Mouse (Mus musculus): ENCODE data around the gene Ahcyl1. TPM values are rescaled to one million over a fixed set of nuclear protein-coding genes. Genes with fewer than 3 reads are reported as not detected.

Gene Ahcyl1
- total RNA-seq, 2 experiments from 2014 or later, result 9.2 to 21.7 TPM

- ATAC-seq (replicated peaks; ENCODE audit: low FRiP score, poor library complexity, severe bottlenecking), result no peak
Measured at GRCm38 (mm10) chr3:107624424-107624823, 71.9 kb downstream of the Ahcyl1 start.

- no peak for ATAC-seq (replicated peaks; ENCODE audit: low FRiP score, poor library complexity, severe bottlenecking)
Measured at GRCm38 (mm10) chr3:107622537-107622936, 73.8 kb downstream of the Ahcyl1 start.

GRCm38 (mm10) chr3:107621286-107622075, 74.9 kb downstream of the Ahcyl1 start:
- no peak for ATAC-seq (replicated peaks; ENCODE audit: low FRiP score, poor library complexity, severe bottlenecking)

GRCm38 (mm10) chr3:107619911-107620310, 76.4 kb downstream of the Ahcyl1 start:
- ATAC-seq (replicated peaks; ENCODE audit: low FRiP score, poor library complexity, severe bottlenecking), result no peak

GRCm38 (mm10) chr3:107617800-107618199, 78.6 kb downstream of the Ahcyl1 start:
- ATAC-seq (replicated peaks; ENCODE audit: low FRiP score, poor library complexity, severe bottlenecking), result no peak

Other genes starting within 250 kb of the Ahcyl1 start
- not detected in 2 replicates for gene Kcnc4, start 237.0 kb downstream of the Ahcyl1 start, total RNA-seq (2015; ENCODE audit: low replicate concordance)
- gene Kcnc4, start 237.0 kb downstream of the Ahcyl1 start, total RNA-seq (2017; ENCODE audit: low replicate concordance), result not detected in 2 replicates
- gene Slc6a17, start 178.5 kb downstream of the Ahcyl1 start, total RNA-seq (2015; ENCODE audit: low replicate concordance), result not detected in 2 replicates
- not detected in 2 replicates for gene Slc6a17, start 178.5 kb downstream of the Ahcyl1 start, total RNA-seq (2017; ENCODE audit: low replicate concordance)
- not detected in 2 replicates for gene Ubl4b, start 141.5 kb downstream of the Ahcyl1 start, total RNA-seq (2015; ENCODE audit: low replicate concordance)
- not detected in 2 replicates for gene Ubl4b, start 141.5 kb downstream of the Ahcyl1 start, total RNA-seq (2017; ENCODE audit: low replicate concordance)
- not detected in 2 replicates for gene Alx3, start 101.5 kb downstream of the Ahcyl1 start, total RNA-seq (2015; ENCODE audit: low replicate concordance)
- not detected in 2 replicates for gene Alx3, start 101.5 kb downstream of the Ahcyl1 start, total RNA-seq (2017; ENCODE audit: low replicate concordance)
- not detected in 2 replicates for gene Gm10961, start 65.2 kb downstream of the Ahcyl1 start, total RNA-seq (2015; ENCODE audit: low replicate concordance)
- gene Gm10961, start 65.2 kb downstream of the Ahcyl1 start, total RNA-seq (2017; ENCODE audit: low replicate concordance), result not detected in 2 replicates
- 8.6 and 16.3 TPM in 2 replicates for gene Strip1, start 64.9 kb downstream of the Ahcyl1 start, total RNA-seq (2015; ENCODE audit: low replicate concordance)
- gene Strip1, start 64.9 kb downstream of the Ahcyl1 start, total RNA-seq (2017; ENCODE audit: low replicate concordance), result 5.0 and 7.0 TPM in 2 replicates
- 1.5 and 2.5 TPM in 2 replicates for gene Csf1, start 63.9 kb upstream of the Ahcyl1 start, total RNA-seq (2015; ENCODE audit: low replicate concordance)
- 1.3 and 1.9 TPM in 2 replicates for gene Csf1, start 63.9 kb upstream of the Ahcyl1 start, total RNA-seq (2017; ENCODE audit: low replicate concordance)
- gene Eps8l3, start 180.7 kb upstream of the Ahcyl1 start, total RNA-seq (2015; ENCODE audit: low replicate concordance), result 1.5 TPM in 1 of 2 replicates, not detected in the other
- not detected in 2 replicates for gene Eps8l3, start 180.7 kb upstream of the Ahcyl1 start, total RNA-seq (2017; ENCODE audit: low replicate concordance)
- 17.9 and 33.9 TPM in 2 replicates for gene Gstm5, start 199.3 kb upstream of the Ahcyl1 start, total RNA-seq (2015; ENCODE audit: low replicate concordance)
- gene Gstm5, start 199.3 kb upstream of the Ahcyl1 start, total RNA-seq (2017; ENCODE audit: low replicate concordance), result 8.2 and 22.6 TPM in 2 replicates
- not detected in 2 replicates for gene Gstm7, start 235.3 kb upstream of the Ahcyl1 start, total RNA-seq (2015; ENCODE audit: low replicate concordance)
- 1.8 TPM in 1 of 2 replicates, not detected in the other for gene Gstm7, start 235.3 kb upstream of the Ahcyl1 start, total RNA-seq (2017; ENCODE audit: low replicate concordance)
- gene Gstm6, start 247.2 kb upstream of the Ahcyl1 start, total RNA-seq (2015; ENCODE audit: low replicate concordance), result not detected in 2 replicates
- gene Gstm6, start 247.2 kb upstream of the Ahcyl1 start, total RNA-seq (2017; ENCODE audit: low replicate concordance), result not detected in 2 replicates

Data from erythroblast, adult 5-6 weeks (primary cell).